24 mouse cellular contexts compared by ENCODE assay signal in the genomic region with DNA sequence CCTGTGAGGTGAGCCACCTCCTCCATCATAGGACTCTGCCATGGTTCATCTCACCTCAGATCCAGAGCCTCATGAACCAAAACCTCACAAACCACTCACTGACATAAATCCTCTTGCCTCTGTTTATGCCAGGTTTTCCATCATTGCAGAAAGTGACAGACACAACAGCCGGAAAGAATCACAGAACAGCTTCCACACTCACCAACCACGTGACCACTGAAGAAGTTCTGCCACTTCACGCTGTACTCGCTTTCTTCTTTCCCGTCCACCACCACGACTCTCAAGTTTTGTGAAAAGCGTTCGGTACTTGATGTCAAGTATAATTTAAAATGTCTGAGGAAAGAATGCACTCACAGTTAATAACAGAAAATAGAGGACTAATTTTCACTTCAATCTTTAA. TPM values are rescaled to one million over a fixed set of nuclear protein-coding genes. Genes with fewer than 3 reads are reported as not detected.
A peak's percentile ranks its signal among the peaks of the same experiment; 100 is the strongest.
DNase-seq lines count a peak whose midpoint lies in the region; ATAC-seq and TF ChIP-seq lines count a peak whose summit lies in the region.
"Had no signal": no experiment of that assay in that cellular context is flagged by ENCODE, and none has a peak within 500 bp of the region (broad histone marks: within the 10 kb centered on the region; RNA-seq: fewer than 3 reads in every experiment).

No protein-coding gene starts in this region.

- 71% methylated on average over 8 of the region's 8 CpGs for WGBS in lung, embryonic 14.5 days
- WGBS in lung, adult 2 months, result 72% methylated on average over 8 of the region's 8 CpGs

- peaks cover 46% of the 10 kb centered on the region for H3K36me3 ChIP-seq in lung, embryonic 14.5 days (ENCODE audit: insufficient read depth)

- H3K9me3 ChIP-seq in lung, embryonic 14.5 days (ENCODE audit: low read depth, low read length), result 0 out of 2 replicates have a peak, but pooled peaks cover 6% of the 10 kb centered on the region
- H3K9me3 ChIP-seq: embryonic facial prominence, embryonic 13.5 days; embryonic facial prominence, embryonic 15.5 days had no signal

- H3K9ac ChIP-seq in lung, embryonic 14.5 days, result no peak overlapping the region
- H3K9ac ChIP-seq: embryonic facial prominence, embryonic 13.5 days; embryonic facial prominence, embryonic 15.5 days; forebrain, embryonic 12.5 days had no signal

- no peaks in the 10 kb centered on the region for H3K27me3 ChIP-seq in lung, embryonic 14.5 days (ENCODE audit: insufficient read depth, low read length)
- H3K27me3 ChIP-seq: embryonic facial prominence, embryonic 13.5 days; embryonic facial prominence, embryonic 15.5 days; forebrain, embryonic 12.5 days had no signal

- no peak overlapping the region for H3K27ac ChIP-seq in lung, embryonic 14.5 days (ENCODE audit: low read depth)
- H3K27ac ChIP-seq: embryonic facial prominence, embryonic 13.5 days; embryonic facial prominence, embryonic 15.5 days; forebrain, embryonic 10.5 days; forebrain, embryonic 12.5 days had no signal

- H3K4me1 ChIP-seq in lung, embryonic 14.5 days (ENCODE audit: insufficient read depth), result no peaks in the 10 kb centered on the region
- no peaks in the 10 kb centered on the region for H3K4me1 ChIP-seq in lung, adult 2 months (ENCODE audit: control insufficient read depth, insufficient read depth, low read length)
- H3K4me1 ChIP-seq: embryonic facial prominence, embryonic 13.5 days; embryonic facial prominence, embryonic 15.5 days had no signal

- no peak for TF ChIP-seq POLR2A in lung, adult 2 months (IDR thresholded peaks at IDR 0.05; ENCODE audit: borderline replicate concordance, extremely low read depth, low read depth, low read length)

- no peak for TF ChIP-seq CTCF in lung, embryonic 14.5 days (IDR thresholded peaks at IDR 0.05; ENCODE audit: low read depth)
- TF ChIP-seq CTCF in lung, adult 2 months (IDR thresholded peaks at IDR 0.05; ENCODE audit: insufficient read depth, low read length), result no peak

- H3K4me2 ChIP-seq in lung, embryonic 14.5 days, result no peak overlapping the region
- H3K4me2 ChIP-seq: embryonic facial prominence, embryonic 13.5 days; embryonic facial prominence, embryonic 15.5 days; forebrain, embryonic 12.5 days had no signal

- DNase-seq in lung, embryonic 14.5 days, result peak; percentile 14
- DNase-seq in lung, adult 2 months, result no peak
- DNase-seq in lung, postnatal 10 days, result peak; percentile 62
- peak; percentile 35 for DNase-seq in lung, postnatal 25 days (ENCODE audit: low spot score)
- DNase-seq in lung, postnatal 4 days, result peak; percentile 27 to 49
- DNase-seq in spleen, postnatal 14 days (ENCODE audit: low spot score in 2 of 2), result no peak
- DNase-seq in urinary bladder, postnatal 36 days (ENCODE audit: low spot score in 2 of 2), result no peak
- no peak for DNase-seq in ovary, postnatal 14 days (ENCODE audit: low spot score)
- DNase-seq: adrenal gland, adult 2 months; adrenal gland, postnatal 10 days; adrenal gland, postnatal 25 days; cerebellum, adult 11 months; cerebellum, adult 18-20 months; cerebellum, adult 8-10 months; cerebellum, adult 9-11 months; cerebellum, postnatal 14 days; cerebellum, postnatal 36 days; embryo, embryonic 11 days had no signal

- no peak overlapping the region for H3K4me3 ChIP-seq in lung, embryonic 14.5 days (ENCODE audit: low read depth, low read length)
- H3K4me3 ChIP-seq in lung, adult 2 months (replicated peaks; ENCODE audit: extremely low read depth, low read depth, low read length), result no peak overlapping the region
- H3K4me3 ChIP-seq: embryonic facial prominence, embryonic 13.5 days; embryonic facial prominence, embryonic 15.5 days; erythroblast, embryonic 14.5 days; forebrain, embryonic 10.5 days; forebrain, embryonic 12.5 days had no signal

- ATAC-seq in lung, embryonic 14.5 days (ENCODE audit: insufficient read depth), result no peak
- ATAC-seq: forebrain, embryonic 14.5 days had no signal

RNA-seq across cellular contexts. Expression of a gene that starts 19.8 kb away (rescaled TPM):
- polyA plus RNA-seq in lung, embryonic 14.5 days (2014; fragmentation: Nextera tagmentation; extraction: Ambion mirVana), result 45.5 and 50.3 TPM in 2 replicates
- polyA plus RNA-seq in lung, adult 2 months (2012; rRNA removed), result 23.3 and 50.2 TPM in 2 replicates

RNA-seq across cellular contexts. Expression of a gene that starts 37.5 kb away (rescaled TPM):
- 57.1 and 58.8 TPM in 2 replicates for polyA plus RNA-seq in lung, embryonic 14.5 days (2014; fragmentation: Nextera tagmentation; extraction: Ambion mirVana)
- 71.3 and 77.4 TPM in 2 replicates for polyA plus RNA-seq in lung, adult 2 months (2012; rRNA removed)

Comparison
In these comparisons a context has a peak if more than half of its experiments do, and no peak if none do; other contexts are left out.
1. DNase-seq: peak in lung, embryonic 14.5 days (single experiment), lung, postnatal 10 days (single experiment), lung, postnatal 25 days (single experiment) and lung, postnatal 4 days (2 of 2); none in lung, adult 2 months (single experiment), spleen, postnatal 14 days (0 of 2), urinary bladder, postnatal 36 days (0 of 2) and ovary, postnatal 14 days (single experiment).